Mouse (Mus musculus): ENCODE measurements around the gene B3gnt9.

- TF ChIP-seq TAL1 (IDR thresholded peaks at IDR 0.05; ENCODE audit: low read length): no peak
- TF ChIP-seq GATA1 (IDR thresholded peaks at IDR 0.05; ENCODE audit: low read length): no peak
Observed at GRCm38 (mm10) chr8:105270101-105270915, 15.4 kb upstream of the B3gnt9 start.

Data from erythroblast, embryonic 14.5 days (primary cell).